Mouse (Mus musculus): ENCODE measurements around the gene Apob.

DNA sequence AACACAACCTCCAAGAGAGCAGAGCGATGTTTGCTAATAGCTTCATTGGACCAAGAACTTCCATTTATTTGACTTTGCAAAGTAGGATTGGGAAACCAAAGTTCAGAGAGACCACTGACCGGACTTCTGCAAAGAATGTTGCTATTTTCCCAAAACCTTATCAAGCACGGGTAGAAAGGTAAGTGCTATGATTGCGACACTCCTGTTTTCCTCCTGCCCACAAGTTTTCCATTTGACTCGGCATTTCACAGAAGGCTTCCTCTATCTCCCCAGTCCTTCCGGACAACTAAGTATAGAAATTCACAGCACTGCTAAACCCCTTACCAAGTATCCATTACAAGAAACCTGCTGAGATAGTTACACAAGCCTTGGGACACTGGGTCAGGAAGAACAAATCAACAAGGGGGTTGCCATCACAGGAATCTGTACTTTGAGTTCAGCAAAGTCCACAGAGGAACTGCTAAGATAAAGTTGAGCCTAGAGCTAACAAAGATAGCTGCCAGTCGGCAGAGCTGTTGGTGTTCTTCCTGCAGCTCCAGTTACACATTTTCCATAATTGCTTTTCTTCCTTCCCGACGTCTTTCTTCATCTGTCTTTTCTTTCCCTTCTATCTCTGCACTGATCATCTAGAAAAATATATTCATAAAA, 27.2 kb upstream of the Apob start:
- TF ChIP-seq CTCF (IDR thresholded peaks at IDR 0.05) = no peak
- TF ChIP-seq EP300 (IDR thresholded peaks at IDR 0.05; ENCODE audit: insufficient read depth, low read depth, low read length) = no peak

All from heart, adult 2 months (tissue).